23 mouse cellular contexts compared by ENCODE assay signal in the genomic region with DNA sequence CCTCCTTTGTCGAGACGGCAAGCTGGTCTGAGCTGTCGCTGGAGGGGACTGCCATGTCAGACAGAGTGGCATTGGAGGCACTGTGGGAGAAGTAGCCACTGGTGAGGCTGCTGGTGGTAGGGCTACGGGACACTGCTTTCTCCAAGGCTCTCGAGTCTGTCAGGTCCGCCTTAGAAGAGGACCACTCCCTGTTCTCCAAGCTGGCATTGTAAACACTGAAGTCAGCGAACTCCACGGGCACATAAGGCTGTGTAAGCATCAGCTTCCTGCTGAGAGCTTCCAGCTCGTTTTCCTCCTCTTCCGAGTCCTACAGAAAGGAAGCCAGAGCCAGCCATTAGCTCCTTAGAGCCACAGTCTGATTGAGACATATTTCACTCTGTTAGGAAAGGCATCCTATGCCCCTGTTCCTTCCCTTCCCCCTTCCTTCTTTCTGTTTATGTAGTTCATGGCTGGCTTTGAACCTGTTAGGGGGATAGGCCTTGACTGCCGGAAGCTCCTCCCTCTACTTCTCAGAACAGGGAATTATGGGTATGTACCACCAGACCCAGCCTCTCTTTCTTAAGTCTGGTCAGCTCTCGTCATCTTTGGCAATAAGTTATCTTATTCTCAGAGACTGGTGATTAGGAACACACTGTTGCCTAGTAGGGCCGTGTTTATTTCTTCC. TPM values are rescaled to one million over a fixed set of nuclear protein-coding genes. Genes with fewer than 3 reads are reported as not detected.
DNase-seq lines count a peak whose midpoint lies in the region; ATAC-seq and TF ChIP-seq lines count a peak whose summit lies in the region.
"Had no signal": no experiment of that assay in that cellular context is flagged by ENCODE, and none has a peak within 500 bp of the region (broad histone marks: within the 10 kb centered on the region; RNA-seq: fewer than 3 reads in every experiment).

No protein-coding gene starts in this region.

- DNase-seq in testis, postnatal 14 days (ENCODE audit: low spot score), result no peak
- DNase-seq in lung, embryonic 14.5 days, result peak; percentile 39
- peak; percentile 80 for DNase-seq in lung, postnatal 25 days (ENCODE audit: low spot score)
- no peak for DNase-seq in gastrocnemius, postnatal 10 days
- DNase-seq: cerebellum, adult 11-12 months; cerebellum, postnatal 10 days; gastrocnemius, postnatal 14 days; heart, adult 18-20 months; heart, postnatal 36 days; kidney, adult 9 months; kidney, postnatal 14 days; midbrain, embryonic 14.5 days; right cerebral cortex, postnatal 14 days; thymus, postnatal 4 days had no signal

- WGBS in lung, embryonic 14.5 days, result 58% methylated on average over 13 of the region's 13 CpGs
- 73% methylated on average over 13 of the region's 13 CpGs for WGBS in intestine, embryonic 16.5 days

- no peak overlapping the region for H3K4me2 ChIP-seq in lung, embryonic 14.5 days
- H3K4me2 ChIP-seq in intestine, embryonic 16.5 days (ENCODE audit: low read depth, low read length), result no peak overlapping the region
- H3K4me2 ChIP-seq: hindbrain, embryonic 14.5 days had no signal

- H3K9me3 ChIP-seq in lung, embryonic 14.5 days (ENCODE audit: low read depth, low read length), result no peaks in the 10 kb centered on the region
- no peaks in the 10 kb centered on the region for H3K9me3 ChIP-seq in intestine, embryonic 16.5 days (ENCODE audit: control insufficient read depth, low read length)
- H3K9me3 ChIP-seq: embryonic facial prominence, embryonic 10.5 days; limb, embryonic 10.5 days; megakaryocyte, embryonic 14.5 days had no signal

- H3K9ac ChIP-seq in lung, embryonic 14.5 days, result no peak overlapping the region
- no peak overlapping the region for H3K9ac ChIP-seq in intestine, embryonic 16.5 days (ENCODE audit: low read depth, low read length)
- H3K9ac ChIP-seq: hindbrain, embryonic 14.5 days had no signal

- TF ChIP-seq POLR2A in testis, adult 2 months (IDR thresholded peaks at IDR 0.05; ENCODE audit: control insufficient read depth, low read depth, low read length), result no peak

- H3K27ac ChIP-seq in testis, adult 2 months (ENCODE audit: control insufficient read depth, insufficient read depth, low read depth, low read length), result no peak overlapping the region
- peak overlapping the region; percentile 51 for H3K27ac ChIP-seq in lung, embryonic 14.5 days (ENCODE audit: low read depth)
- H3K27ac ChIP-seq in intestine, embryonic 16.5 days (ENCODE audit: low read length), result no peak overlapping the region
- H3K27ac ChIP-seq: embryonic facial prominence, embryonic 10.5 days; hindbrain, embryonic 14.5 days; limb, embryonic 10.5 days had no signal

- H3K4me3 ChIP-seq in testis, adult 2 months (ENCODE audit: control insufficient read depth, low read depth, low read length), result peak overlapping the region; percentile 61
- no peak overlapping the region for H3K4me3 ChIP-seq in lung, embryonic 14.5 days (ENCODE audit: low read depth, low read length)
- no peak overlapping the region for H3K4me3 ChIP-seq in intestine, embryonic 16.5 days (ENCODE audit: low read length)
- H3K4me3 ChIP-seq: embryonic facial prominence, embryonic 10.5 days; limb, embryonic 10.5 days; megakaryocyte, embryonic 14.5 days had no signal

- peak; percentile 52; the same call in 1 of the 2 replicates for ATAC-seq in lung, embryonic 14.5 days (ENCODE audit: insufficient read depth)
- no peak for ATAC-seq in cerebellum, adult (ENCODE audit: insufficient number of reproducible peaks, low FRiP score, low TSS enrichment)
- no peak for ATAC-seq in intestine, embryonic 16.5 days
- ATAC-seq: CD4-positive, CD25-positive, alpha-beta regulatory T cell, adult 4 months; forebrain, embryonic 16.5 days had no signal

- no peaks in the 10 kb centered on the region for H3K27me3 ChIP-seq in testis, adult 2 months (ENCODE audit: control insufficient read depth, insufficient read depth, low read length)
- H3K27me3 ChIP-seq in lung, embryonic 14.5 days (ENCODE audit: insufficient read depth, low read length), result no peaks in the 10 kb centered on the region
- H3K27me3 ChIP-seq in intestine, embryonic 16.5 days (replicated peaks; ENCODE audit: control insufficient read depth, insufficient read depth, low read length), result no peaks in the 10 kb centered on the region
- H3K27me3 ChIP-seq: megakaryocyte, embryonic 14.5 days had no signal

- no peaks in the 10 kb centered on the region for H3K36me3 ChIP-seq in testis, adult 2 months (ENCODE audit: control insufficient read depth, insufficient read depth, low read length)
- H3K36me3 ChIP-seq in lung, embryonic 14.5 days (ENCODE audit: insufficient read depth), result peaks cover 37% of the 10 kb centered on the region
- H3K36me3 ChIP-seq in intestine, embryonic 16.5 days (ENCODE audit: control insufficient read depth, insufficient read depth, low read length), result peaks cover 4% of the 10 kb centered on the region

- peaks cover 9% of the 10 kb centered on the region for H3K4me1 ChIP-seq in testis, adult 2 months (ENCODE audit: control insufficient read depth, insufficient read depth, low read length)
- H3K4me1 ChIP-seq in lung, embryonic 14.5 days (ENCODE audit: insufficient read depth), result no peaks in the 10 kb centered on the region; the same call in 1 of the 2 replicates
- H3K4me1 ChIP-seq in intestine, embryonic 16.5 days (ENCODE audit: control insufficient read depth, insufficient read depth, low read length), result no peaks in the 10 kb centered on the region
- H3K4me1 ChIP-seq: embryonic facial prominence, embryonic 10.5 days; limb, embryonic 10.5 days had no signal

- TF ChIP-seq CTCF in testis, adult 2 months (IDR thresholded peaks at IDR 0.05; ENCODE audit: control insufficient read depth, insufficient read depth, insufficient replicate concordance, low read depth, low read length), result no peak
- TF ChIP-seq CTCF in lung, embryonic 14.5 days (IDR thresholded peaks at IDR 0.05; ENCODE audit: low read depth), result no peak

RNA-seq across cellular contexts. Expression of a gene that starts 25.0 kb away (rescaled TPM):
- 238 and 272 TPM in 2 replicates for polyA plus RNA-seq in testis, adult 2 months (2012; rRNA removed)
- 42.3 and 42.8 TPM in 2 replicates for polyA plus RNA-seq in lung, embryonic 14.5 days (2014; fragmentation: Nextera tagmentation; extraction: Ambion mirVana)
- total RNA-seq in gastrocnemius, postnatal 10 days (2021), result 10 to 100 TPM; 34.1 to 43.8 TPM
- polyA plus RNA-seq in intestine, embryonic 16.5 days (2015; fragmentation: Nextera tagmentation; extraction: Ambion mirVana), result 12.1 and 14.5 TPM in 2 replicates

Comparison
In these comparisons a context has a peak if more than half of its experiments do, and no peak if none do; other contexts are left out.
1. DNase-seq: peak in lung, embryonic 14.5 days (single experiment) and lung, postnatal 25 days (single experiment); none in testis, postnatal 14 days (single experiment) and gastrocnemius, postnatal 10 days (single experiment).